Mouse (Mus musculus): ENCODE results near the gene Ier5l. TPM values are rescaled to one million over a fixed set of nuclear protein-coding genes. Genes with fewer than 3 reads are reported as not detected.

Ier5l gene
- total RNA-seq, 1 experiment from 2014 or later = 1.8 TPM

- 0 out of 2 replicates have a peak, but pooled peaks have one; percentile 27 for ATAC-seq (replicated peaks; ENCODE audit: insufficient number of reproducible peaks, low FRiP score, low TSS enrichment, poor library complexity, severe bottlenecking)
Observed at GRCm38 (mm10) chr2:30471795-30472720, 2.0 kb downstream of the Ier5l start.

GRCm38 (mm10) chr2:30471051-30471450, 3.0 kb downstream of the Ier5l start:
- ATAC-seq (replicated peaks; ENCODE audit: insufficient number of reproducible peaks, low FRiP score, low TSS enrichment, poor library complexity, severe bottlenecking) = no peak

DNA sequence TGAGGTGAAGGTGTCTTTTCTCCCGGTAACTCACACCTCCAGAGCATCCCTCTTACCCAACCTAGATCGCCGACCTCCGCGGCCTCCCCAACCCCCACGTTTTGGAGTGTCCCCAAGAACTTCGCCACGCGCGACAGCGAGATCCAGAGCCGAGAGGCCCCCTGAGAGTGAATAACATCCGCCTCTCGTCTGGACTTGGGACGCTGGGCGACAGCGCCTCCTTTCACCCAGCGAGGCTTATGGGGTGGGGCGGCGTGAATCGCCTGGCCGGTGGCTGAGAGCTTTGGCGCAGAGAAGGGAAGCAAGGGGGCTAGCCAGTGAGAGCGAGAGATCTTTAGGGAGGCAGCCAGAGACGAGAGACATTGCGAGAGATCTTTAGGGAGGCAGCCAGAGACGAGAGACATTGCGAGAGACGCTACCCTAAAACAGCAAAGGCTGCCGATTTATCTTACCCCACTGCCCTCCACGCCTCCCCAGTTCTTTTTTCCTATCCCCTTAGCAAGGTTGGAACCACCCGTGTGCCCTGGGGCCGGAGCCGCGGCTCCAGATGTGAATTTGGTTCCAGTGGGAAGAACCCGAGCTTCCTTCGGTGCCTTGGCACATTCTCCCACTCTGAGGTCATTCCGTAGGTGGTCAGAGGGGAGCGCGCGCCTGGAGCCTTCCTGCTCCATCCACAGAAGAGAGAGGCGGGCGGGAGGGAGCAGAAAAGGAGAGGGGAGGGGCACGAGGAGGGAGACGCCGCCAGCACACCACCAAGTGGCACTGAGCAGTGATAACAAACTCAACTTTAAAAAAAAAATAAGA, 3.7 kb downstream of the Ier5l start:
- no peak for ATAC-seq (replicated peaks; ENCODE audit: insufficient number of reproducible peaks, low FRiP score, low TSS enrichment, poor library complexity, severe bottlenecking)

DNA sequence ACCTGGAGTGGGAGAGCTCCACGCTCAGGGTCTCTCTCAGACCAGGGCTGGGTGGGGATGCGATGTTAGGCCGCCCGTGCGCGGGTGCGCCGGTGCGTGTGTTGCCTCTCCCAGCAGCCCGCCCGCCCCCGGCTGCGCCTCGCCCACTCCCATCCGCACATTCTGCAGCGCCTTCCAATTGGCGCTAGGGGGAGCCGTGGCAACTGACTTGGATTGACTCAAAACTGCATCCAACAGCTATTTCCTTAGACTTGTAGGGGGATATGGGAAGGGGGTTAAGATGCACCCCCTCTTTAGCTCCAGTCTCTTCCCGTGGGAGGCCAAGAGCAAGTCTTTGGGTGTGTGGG, 4.2 kb downstream of the Ier5l start:
- ATAC-seq (replicated peaks; ENCODE audit: insufficient number of reproducible peaks, low FRiP score, low TSS enrichment, poor library complexity, severe bottlenecking) = no peak

DNA sequence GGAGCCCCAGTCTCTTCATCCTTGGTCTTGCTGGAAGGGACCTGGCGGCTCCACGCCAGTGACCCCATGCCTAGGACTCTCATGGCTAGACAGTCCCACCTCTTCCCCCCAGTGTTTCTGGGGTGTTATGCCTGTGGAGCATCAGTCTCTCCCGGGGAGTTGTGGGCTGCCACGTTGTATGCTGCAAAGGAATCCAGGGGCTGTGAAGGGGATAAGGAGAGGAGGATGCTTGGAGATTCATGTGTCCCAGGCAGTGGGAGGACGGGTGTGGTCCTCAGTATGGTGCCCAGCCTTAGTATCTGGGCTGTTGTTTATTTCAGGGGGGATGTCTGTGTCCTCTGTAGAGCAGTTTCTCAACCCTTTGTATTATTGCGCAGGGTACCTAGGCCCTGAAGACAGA, 5.0 kb downstream of the Ier5l start:
- ATAC-seq (replicated peaks; ENCODE audit: insufficient number of reproducible peaks, low FRiP score, low TSS enrichment, poor library complexity, severe bottlenecking) = no peak

GRCm38 (mm10) chr2:30466787-30467186, 7.2 kb downstream of the Ier5l start:
- no peak for ATAC-seq (replicated peaks; ENCODE audit: insufficient number of reproducible peaks, low FRiP score, low TSS enrichment, poor library complexity, severe bottlenecking)

DNA sequence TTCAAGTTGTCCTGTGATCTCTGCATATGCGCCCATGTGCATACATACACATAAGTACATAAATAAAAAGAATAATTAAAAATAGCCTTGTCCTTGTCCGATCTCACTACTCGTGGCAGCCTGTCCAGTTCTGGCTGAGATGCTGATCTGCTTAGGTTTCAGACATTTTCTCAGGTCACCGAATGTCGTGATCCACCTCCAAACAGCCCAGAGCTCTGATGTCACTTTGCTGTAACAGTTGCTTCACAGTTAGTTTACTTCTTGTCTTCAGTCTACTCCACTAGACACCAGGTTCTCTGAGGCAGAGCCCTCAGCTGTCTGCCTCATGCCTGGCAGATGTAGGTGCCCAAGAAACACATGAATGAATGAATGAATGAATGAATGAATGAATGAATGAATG, 9.6 kb downstream of the Ier5l start:
- no peak for ATAC-seq (replicated peaks; ENCODE audit: insufficient number of reproducible peaks, low FRiP score, low TSS enrichment, poor library complexity, severe bottlenecking)

DNA sequence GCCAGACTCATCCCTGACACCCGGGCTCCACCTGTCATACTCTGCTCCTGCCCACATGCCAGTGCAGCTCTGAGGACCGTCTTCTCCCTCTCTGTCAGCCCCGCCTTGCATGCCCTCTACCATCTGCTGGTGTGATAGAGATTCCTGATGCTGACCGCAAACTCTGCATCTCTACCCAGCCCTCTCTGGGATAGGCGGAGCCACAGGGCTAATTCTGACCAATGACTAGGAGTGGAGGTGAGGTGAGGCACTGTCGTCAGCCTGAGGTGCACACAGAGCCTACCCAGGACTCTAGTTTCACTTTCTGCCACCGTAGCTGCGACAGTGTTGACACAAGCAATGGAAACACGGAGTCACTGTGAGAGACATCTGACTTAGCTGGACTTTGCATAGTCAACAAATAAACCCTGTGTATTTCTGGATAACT, 10.1 kb downstream of the Ier5l start:
- peak; percentile 89 for ATAC-seq (replicated peaks; ENCODE audit: insufficient number of reproducible peaks, low FRiP score, low TSS enrichment, poor library complexity, severe bottlenecking)

GRCm38 (mm10) chr2:30463341-30463761, 10.7 kb downstream of the Ier5l start:
- ATAC-seq (replicated peaks; ENCODE audit: insufficient number of reproducible peaks, low FRiP score, low TSS enrichment, poor library complexity, severe bottlenecking) = no peak

GRCm38 (mm10) chr2:30459241-30459640, 14.8 kb downstream of the Ier5l start:
- ATAC-seq (replicated peaks; ENCODE audit: insufficient number of reproducible peaks, low FRiP score, low TSS enrichment, poor library complexity, severe bottlenecking) = no peak

GRCm38 (mm10) chr2:30458349-30458748, 15.7 kb downstream of the Ier5l start:
- ATAC-seq (replicated peaks; ENCODE audit: insufficient number of reproducible peaks, low FRiP score, low TSS enrichment, poor library complexity, severe bottlenecking) = no peak

GRCm38 (mm10) chr2:30456104-30456980, 17.7 kb downstream of the Ier5l start:
- ATAC-seq (replicated peaks; ENCODE audit: insufficient number of reproducible peaks, low FRiP score, low TSS enrichment, poor library complexity, severe bottlenecking) = no peak

- no peak for ATAC-seq (replicated peaks; ENCODE audit: insufficient number of reproducible peaks, low FRiP score, low TSS enrichment, poor library complexity, severe bottlenecking)
Observed at GRCm38 (mm10) chr2:30454587-30454986, 19.4 kb downstream of the Ier5l start.

DNA sequence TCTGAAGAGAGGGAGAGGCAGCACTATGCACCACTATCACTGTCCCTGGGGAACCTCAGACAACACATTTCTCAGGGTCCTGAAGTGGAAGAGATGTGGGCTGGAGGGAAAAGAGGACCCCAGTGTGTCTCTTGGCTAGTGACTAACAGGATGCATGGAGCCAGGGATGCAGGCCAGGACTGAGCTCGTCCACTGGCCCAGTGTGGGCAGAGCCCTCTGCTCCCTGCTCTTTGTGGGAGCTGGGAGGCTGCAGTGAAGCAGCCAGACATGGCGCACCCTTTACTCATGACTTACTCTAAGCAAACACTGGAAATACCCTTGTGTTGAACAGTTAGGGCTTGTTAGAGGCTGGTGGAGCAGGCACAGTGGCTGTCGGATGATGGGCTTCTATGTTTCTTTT, 20.4 kb downstream of the Ier5l start:
- ATAC-seq (replicated peaks; ENCODE audit: insufficient number of reproducible peaks, low FRiP score, low TSS enrichment, poor library complexity, severe bottlenecking) = no peak

GRCm38 (mm10) chr2:30451525-30451924, 22.5 kb downstream of the Ier5l start:
- no peak for ATAC-seq (replicated peaks; ENCODE audit: insufficient number of reproducible peaks, low FRiP score, low TSS enrichment, poor library complexity, severe bottlenecking)

- no peak for ATAC-seq (replicated peaks; ENCODE audit: insufficient number of reproducible peaks, low FRiP score, low TSS enrichment, poor library complexity, severe bottlenecking)
Observed at GRCm38 (mm10) chr2:30450530-30450929, 23.5 kb downstream of the Ier5l start.

- no peak for ATAC-seq (replicated peaks; ENCODE audit: insufficient number of reproducible peaks, low FRiP score, low TSS enrichment, poor library complexity, severe bottlenecking)
Observed at GRCm38 (mm10) chr2:30448371-30448770, 25.6 kb downstream of the Ier5l start.

DNA sequence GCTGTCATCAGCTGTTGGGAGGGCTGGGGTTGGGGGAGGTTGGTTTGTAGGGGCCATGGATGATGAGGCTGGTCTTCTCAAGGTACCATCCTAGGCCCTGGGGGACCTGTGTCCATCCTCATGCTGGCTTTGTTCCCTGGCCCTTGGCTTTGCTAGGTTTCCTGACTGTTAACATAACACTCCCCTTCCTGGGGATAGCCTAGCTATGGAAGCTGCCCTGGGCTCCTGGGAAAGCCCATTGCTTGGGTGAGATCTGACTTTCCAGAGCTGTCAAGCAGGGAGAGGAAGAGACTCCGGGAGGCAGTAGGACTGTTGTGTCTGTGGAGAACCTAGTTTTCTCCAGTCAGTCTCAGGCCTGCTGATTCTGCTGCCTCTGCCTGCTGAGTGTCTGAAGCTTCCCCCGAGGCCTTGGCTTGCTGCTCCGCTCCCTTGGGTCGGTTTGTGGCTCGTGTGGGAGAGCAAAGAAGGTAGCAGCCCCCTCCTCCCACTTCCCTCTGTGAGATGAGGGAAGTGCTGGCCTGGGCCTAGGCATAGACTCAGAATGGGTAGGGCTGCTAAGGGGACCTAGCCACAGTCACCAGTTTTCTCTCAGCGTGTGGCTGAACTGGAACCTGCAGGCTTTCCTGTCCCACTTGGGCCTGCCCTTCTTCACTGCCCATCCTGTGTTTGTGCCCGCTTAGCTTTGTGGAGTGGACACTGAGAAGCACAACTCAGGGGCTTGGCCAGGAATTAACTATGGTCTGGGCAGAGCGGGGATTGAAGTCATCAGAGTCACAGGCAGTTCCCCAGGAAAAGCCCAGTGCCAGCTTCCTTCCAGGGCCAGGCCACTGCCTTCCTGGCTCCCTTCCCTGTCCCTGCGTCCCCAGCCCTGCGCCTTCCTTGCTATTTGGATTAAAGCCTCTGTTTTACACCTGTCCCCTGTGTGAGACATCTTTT, 26.9 kb downstream of the Ier5l start:
- no peak for ATAC-seq (replicated peaks; ENCODE audit: insufficient number of reproducible peaks, low FRiP score, low TSS enrichment, poor library complexity, severe bottlenecking)

Data from monocyte, adult 5-6 weeks (primary cell).